Comparison of ENCODE assay signal across 8 mouse cellular contexts in the genomic region with DNA sequence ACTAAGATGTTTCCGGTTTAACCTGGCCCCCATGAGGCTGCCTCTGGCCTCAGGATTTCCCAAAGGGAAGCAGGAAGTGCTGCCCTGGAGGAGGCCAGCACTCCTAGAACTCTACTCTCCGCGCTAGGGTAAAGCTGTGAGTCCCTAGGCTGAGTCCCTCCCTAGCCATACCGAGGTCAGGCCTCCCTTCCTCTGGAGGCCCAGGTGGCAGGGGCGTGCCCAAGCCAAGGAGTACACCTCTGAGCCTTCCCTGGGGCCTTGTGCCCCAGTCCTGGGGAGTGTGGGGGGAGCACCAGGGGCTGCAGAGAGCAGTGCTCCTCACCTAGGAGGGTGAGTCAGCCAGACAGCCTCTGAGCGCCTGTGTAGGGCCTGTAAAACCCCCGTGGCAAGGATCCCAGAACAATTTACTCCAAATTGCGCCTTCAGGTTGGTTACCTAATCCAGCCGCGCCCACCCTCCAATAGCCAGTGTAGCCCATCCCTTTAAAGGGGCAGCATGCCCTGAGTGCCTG. TPM values are rescaled to one million over a fixed set of nuclear protein-coding genes. Genes with fewer than 3 reads are reported as not detected.
DNase-seq lines count a peak whose midpoint lies in the region; ATAC-seq and TF ChIP-seq lines count a peak whose summit lies in the region.

No protein-coding gene starts in this region.

- peak; percentile 86 for ATAC-seq in intestine, postnatal 0 days

- H3K4me3 ChIP-seq in liver, adult 2 months (ENCODE audit: insufficient read depth, low read depth, low read length), result peak overlapping the region; percentile 18; the same call in 1 of the 2 replicates
- peak overlapping the region; percentile 64; the same call in 1 of the 2 replicates for H3K4me3 ChIP-seq in cortical plate, adult 2 months (ENCODE audit: insufficient read depth, low read length)
- H3K4me3 ChIP-seq in intestine, postnatal 0 days (ENCODE audit: low read depth, low read length), result peak overlapping the region; percentile 88

- H3K4me2 ChIP-seq in intestine, postnatal 0 days (replicated peaks; ENCODE audit: low read depth), result peak overlapping the region; percentile 96

- H3K36me3 ChIP-seq in liver, adult 2 months (ENCODE audit: control insufficient read depth, insufficient read depth, low read length), result no peaks in the 10 kb centered on the region
- no peaks in the 10 kb centered on the region; the same call in 1 of the 2 replicates for H3K36me3 ChIP-seq in intestine, postnatal 0 days (ENCODE audit: control insufficient read depth, insufficient read depth)

- no peaks in the 10 kb centered on the region for H3K27me3 ChIP-seq in liver, adult 2 months (ENCODE audit: control insufficient read depth, insufficient read depth, low read length)
- no peaks in the 10 kb centered on the region for H3K27me3 ChIP-seq in intestine, postnatal 0 days (replicated peaks; ENCODE audit: control insufficient read depth, insufficient read depth, low read length)

- WGBS in liver, adult 2 months, result 38% methylated on average over 10 of the region's 10 CpGs
- 12% methylated on average over 10 of the region's 10 CpGs for WGBS in intestine, postnatal 0 days

- H3K9me3 ChIP-seq in intestine, postnatal 0 days (ENCODE audit: control insufficient read depth), result no peaks in the 10 kb centered on the region

- peak overlapping the region; percentile 22 for H3K27ac ChIP-seq in liver, adult 2 months (replicated peaks; ENCODE audit: insufficient read depth, low read depth, low read length)
- no peak overlapping the region for H3K27ac ChIP-seq in cortical plate, adult 2 months (ENCODE audit: insufficient read depth, low read length)
- peak overlapping the region; percentile 98 for H3K27ac ChIP-seq in intestine, postnatal 0 days (ENCODE audit: low read depth, low read length)

- 0 out of 2 replicates have a peak overlapping the region, but pooled peaks have one; percentile 27 for H3K9ac ChIP-seq in liver, adult 2 months (ENCODE audit: low read depth, low read length)
- peak overlapping the region; percentile 94; the same call in 1 of the 2 replicates for H3K9ac ChIP-seq in intestine, postnatal 0 days (ENCODE audit: low read depth, low read length)

- TF ChIP-seq POLR2A in liver, adult 2 months (IDR thresholded peaks at IDR 0.05; ENCODE audit: extremely low read depth, insufficient read depth, low read length), result no peak
- TF ChIP-seq POLR2A in cortical plate, adult 2 months (IDR thresholded peaks at IDR 0.05; ENCODE audit: extremely low read depth, insufficient read depth, low read length), result no peak

- no peak for TF ChIP-seq CTCF in liver, adult 2 months (IDR thresholded peaks at IDR 0.05; ENCODE audit: low read depth, low read length)
- no peak for TF ChIP-seq CTCF in cortical plate, adult 2 months (IDR thresholded peaks at IDR 0.05; ENCODE audit: extremely low read depth, insufficient read depth, low read length)
- 0 out of 2 replicates have a peak, but pooled peaks have one; percentile 3 for TF ChIP-seq CTCF in intestine, postnatal 0 days (IDR thresholded peaks at IDR 0.05; ENCODE audit: low read depth)

- DNase-seq in liver, adult 2 months (ENCODE audit: extremely low read depth, low read depth, low spot score), result no peak
- no peak for DNase-seq in liver
- DNase-seq in lung, postnatal 10 days, result peak; percentile 65
- DNase-seq in left cerebral cortex, postnatal 14 days (ENCODE audit: low spot score in 2 of 2), result no peak
- no peak for DNase-seq in right cerebral cortex, postnatal 14 days
- no peak for DNase-seq in gastrocnemius, postnatal 25 days

- H3K4me1 ChIP-seq in liver, adult 2 months (ENCODE audit: control insufficient read depth, insufficient read depth, low read length), result peaks cover 28% of the 10 kb centered on the region
- no peaks in the 10 kb centered on the region for H3K4me1 ChIP-seq in cortical plate, adult 2 months (ENCODE audit: control insufficient read depth, insufficient read depth, low read length)
- peaks cover 17% of the 10 kb centered on the region; the same call in 1 of the 2 replicates for H3K4me1 ChIP-seq in intestine, postnatal 0 days (replicated peaks; ENCODE audit: control insufficient read depth, insufficient read depth, low read length)

- peaks cover 4% of the 10 kb centered on the region; the same call in 1 of the 2 replicates for H3K79me2 ChIP-seq in liver, adult 2 months (ENCODE audit: control insufficient read depth, insufficient read depth, low read length)

- intact Hi-C loops in left cerebral cortex, postnatal 14 days (cut with DNase I), result no loop called here

RNA-seq across cellular contexts. Expression of a gene that starts 1.6 kb away (rescaled TPM):
- 4.1 and 5.1 TPM in 2 replicates for total RNA-seq in liver, adult 2 months (2014; rRNA removed)
- 8.6 and 16.9 TPM in 2 replicates for polyA plus RNA-seq in liver, adult 2 months (2012; rRNA removed)
- polyA plus RNA-seq in cortical plate, adult 2 months (2012; rRNA removed), result 13.2 and 13.3 TPM in 2 replicates
- polyA plus RNA-seq in intestine, postnatal 0 days (2015; fragmentation: Nextera tagmentation; extraction: Ambion mirVana), result 86.2 and 88.8 TPM in 2 replicates
- 10 to 100 TPM; 12.7 TPM for total RNA-seq in left cerebral cortex, postnatal 14 days (2021)
- 1 to 10 TPM; 4.0 to 4.3 TPM for total RNA-seq in gastrocnemius, postnatal 25 days (2021)

Comparison
In these comparisons a context has a peak if more than half of its experiments do, and no peak if none do; other contexts are left out.
1. H3K4me3 ChIP-seq: peak in every context shown above with its lines; median percentile 88 in intestine, postnatal 0 days; 64 in cortical plate, adult 2 months; 18 in liver, adult 2 months.